Mouse (Mus musculus): ENCODE data around the gene Pmpcb.

GRCm38 (mm10) chr5:21706546-21706945 is 30.4 kb upstream of the Pmpcb start:
- no peak for TF ChIP-seq POLR2A (IDR thresholded peaks at IDR 0.05; ENCODE audit: control insufficient read depth, extremely low read depth, insufficient read depth, low read length, poor library complexity)
- TF ChIP-seq CTCF (IDR thresholded peaks at IDR 0.05; ENCODE audit: borderline replicate concordance, control insufficient read depth, extremely low read depth, insufficient read depth, low read length, poor library complexity), result no peak

All from thymus, adult 2 months (tissue).